Mouse (Mus musculus): ENCODE results near the gene L3mbtl3. TPM values are rescaled to one million over a fixed set of nuclear protein-coding genes. Genes with fewer than 3 reads are reported as not detected.

Gene L3mbtl3
- total RNA-seq, 2 experiments from 2014 or later, result 4.6 to 8.0 TPM

DNA sequence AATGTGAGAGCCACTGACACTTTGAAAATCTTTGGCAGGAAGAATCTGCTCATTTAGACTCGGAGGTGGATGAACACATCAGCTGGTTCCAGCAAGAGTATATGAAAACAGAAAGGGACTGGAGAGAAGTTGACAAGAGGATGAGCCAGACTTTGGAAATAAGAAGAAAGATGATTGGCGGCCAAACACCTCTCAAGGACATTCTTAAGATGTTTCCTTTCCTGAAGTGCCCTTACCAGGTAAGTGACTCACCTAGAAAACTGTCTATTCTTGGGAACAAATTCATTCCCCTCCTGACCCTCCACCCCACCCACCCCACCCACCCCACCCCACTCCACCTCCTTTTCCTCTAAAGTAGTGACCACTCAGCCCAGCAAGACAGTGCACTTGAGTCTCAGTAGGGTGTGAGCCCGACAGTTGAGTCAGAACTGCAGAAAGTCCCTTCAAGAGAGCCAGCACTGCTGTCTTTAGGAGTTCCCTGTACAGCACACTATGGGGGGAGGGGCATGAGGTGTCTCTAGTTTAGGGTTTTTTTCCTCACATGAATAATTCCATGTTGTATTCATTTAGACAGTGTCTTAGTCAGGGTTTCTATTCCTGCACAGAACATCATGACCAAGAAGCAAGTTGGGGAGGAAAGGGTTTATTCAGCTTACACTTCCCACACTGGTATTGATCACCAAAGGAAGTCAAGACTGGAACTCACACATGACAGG, 111.9 kb downstream of the L3mbtl3 start:
- DNase-seq, result no peak
- intact Hi-C loops (cut with DNase I), result no loop called here
- TF ChIP-seq CTCF (IDR thresholded peaks at IDR 0.05), result no peak
- H3K4me3 ChIP-seq, result no peak overlapping the region
- H3K27ac ChIP-seq, result no peak overlapping the region

DNA sequence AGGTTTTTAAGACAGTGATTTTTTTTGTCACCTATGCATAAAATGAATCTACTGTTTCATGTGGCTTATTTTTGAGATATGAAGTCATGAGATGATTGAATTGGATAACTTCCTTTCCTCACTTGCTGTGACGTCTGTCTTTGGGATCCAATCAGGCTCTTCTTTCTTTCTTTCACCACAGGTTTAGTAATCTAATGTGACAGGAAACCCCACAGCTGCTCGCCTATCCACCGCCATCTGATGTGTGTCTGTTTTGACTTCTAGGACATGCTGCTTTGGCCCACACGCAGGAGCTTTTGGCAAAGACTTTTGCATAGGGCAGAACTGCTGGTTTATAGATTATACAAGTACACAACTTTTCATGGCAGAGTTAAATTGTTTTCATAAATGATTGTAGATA, 115.9 kb downstream of the L3mbtl3 start:
- intact Hi-C loops (cut with DNase I), result no loop called here
- TF ChIP-seq CTCF (IDR thresholded peaks at IDR 0.05), result no peak
- DNase-seq, result no peak
- Histone ChIP-seq H3K4me3 (no peak overlapping the region), H3K27ac (no peak overlapping the region)

DNA sequence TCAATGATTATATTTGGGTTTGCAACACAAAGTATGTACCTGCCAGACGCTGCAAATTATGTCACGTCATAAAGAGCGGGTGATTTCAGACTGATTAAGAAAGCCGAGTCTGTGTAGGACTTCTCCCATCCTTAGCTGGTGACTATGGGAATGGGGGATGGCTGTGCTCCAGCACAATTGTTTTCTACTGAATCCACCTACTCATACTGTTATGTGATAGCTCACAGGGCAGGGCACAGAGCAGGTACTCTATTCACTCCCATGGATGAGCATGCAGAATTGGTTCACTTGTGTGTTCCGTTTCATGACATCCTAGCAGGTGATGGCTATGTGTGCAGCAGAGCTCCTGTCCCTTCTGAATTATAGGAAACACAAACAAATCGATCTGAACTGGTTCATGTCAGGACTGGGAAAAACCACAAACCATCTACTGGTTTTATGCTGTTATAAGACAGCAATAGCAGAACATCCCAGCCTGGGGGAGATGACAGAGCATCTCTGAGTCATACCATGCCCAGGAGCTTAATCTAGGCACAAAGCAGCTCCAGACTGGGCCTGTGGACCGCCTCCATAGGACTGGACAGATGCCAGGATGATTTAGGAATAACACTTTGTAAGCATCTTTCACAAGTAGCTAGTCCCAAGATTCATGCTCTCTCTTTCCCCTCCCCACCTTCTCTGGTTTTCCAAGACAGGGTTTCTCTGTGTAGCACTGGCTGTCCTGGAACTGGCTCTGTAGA, 126.2 kb downstream of the L3mbtl3 start:
- intact Hi-C loops (cut with DNase I), result no loop called here
- no peak overlapping the region for H3K4me3 ChIP-seq
- no peak for DNase-seq
- H3K27ac ChIP-seq, result no peak overlapping the region
- no peak for TF ChIP-seq CTCF (IDR thresholded peaks at IDR 0.05)

DNA sequence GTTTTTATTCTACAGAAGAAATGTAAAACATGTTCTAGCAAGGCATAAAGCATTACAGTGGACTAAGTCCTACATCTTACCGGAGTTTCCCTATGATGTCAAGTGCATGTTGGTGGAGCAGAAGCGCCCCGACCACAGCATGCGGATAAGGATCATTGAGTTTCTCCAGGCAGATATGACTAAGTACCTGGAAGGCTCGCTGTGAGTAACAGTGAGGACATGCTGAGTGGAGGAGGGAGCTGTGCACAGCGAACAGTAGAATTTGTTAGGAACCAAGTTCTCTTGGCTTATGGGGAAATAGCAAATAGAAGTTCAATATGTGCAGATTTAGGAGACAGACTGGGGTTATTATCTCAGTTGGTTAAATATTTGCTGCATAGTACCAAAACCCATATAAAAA, 131.3 kb downstream of the L3mbtl3 start:
- Histone ChIP-seq H3K4me3 (no peak overlapping the region), H3K27ac (no peak overlapping the region)
- no peak for DNase-seq
- intact Hi-C loops (cut with DNase I), result no loop called here
- TF ChIP-seq CTCF (IDR thresholded peaks at IDR 0.05), result no peak

DNA sequence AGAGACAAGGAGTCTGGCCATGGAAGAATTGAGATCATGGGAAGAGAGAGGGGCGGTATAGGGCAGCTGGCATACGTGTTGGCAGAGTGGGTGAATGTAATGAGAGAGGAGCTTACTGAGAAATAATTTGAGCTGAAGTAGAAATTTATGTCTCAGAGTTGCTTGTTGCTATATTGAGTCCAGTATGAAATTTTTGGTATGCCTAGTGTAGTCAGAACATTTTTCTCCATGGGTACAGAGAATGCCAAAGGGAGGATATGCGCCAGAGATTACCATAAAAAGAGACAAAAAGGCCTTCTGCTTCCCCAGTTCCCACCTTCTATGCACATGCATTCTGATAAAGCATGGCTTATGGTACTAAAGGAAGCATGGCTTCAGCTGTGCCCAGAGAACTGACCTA, 132.6 kb downstream of the L3mbtl3 start:
- intact Hi-C loops (cut with DNase I), result no loop called here
- Histone ChIP-seq H3K4me3 (no peak overlapping the region), H3K27ac (no peak overlapping the region)
- DNase-seq, result no peak
- TF ChIP-seq CTCF (IDR thresholded peaks at IDR 0.05), result no peak

DNA sequence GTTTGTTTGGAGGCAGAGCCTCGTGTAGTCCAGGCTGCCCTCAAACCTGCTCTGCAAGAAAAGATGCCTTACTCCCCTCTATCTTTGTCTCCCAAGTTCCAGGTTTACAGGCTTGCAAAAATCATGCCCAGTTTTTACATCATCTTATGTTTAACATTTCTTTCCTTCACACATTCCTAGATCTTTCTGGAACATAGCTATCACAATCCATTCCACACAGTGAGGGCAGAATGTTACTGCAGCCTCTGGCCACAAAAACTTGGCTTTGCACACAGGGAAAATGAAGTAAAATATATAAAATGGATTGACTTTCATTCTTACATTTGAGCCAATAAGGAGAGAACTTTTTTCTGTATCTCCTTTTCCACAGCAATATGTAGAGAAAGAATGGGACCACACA, 136.7 kb downstream of the L3mbtl3 start:
- intact Hi-C loops (cut with DNase I), result no loop called here

DNA sequence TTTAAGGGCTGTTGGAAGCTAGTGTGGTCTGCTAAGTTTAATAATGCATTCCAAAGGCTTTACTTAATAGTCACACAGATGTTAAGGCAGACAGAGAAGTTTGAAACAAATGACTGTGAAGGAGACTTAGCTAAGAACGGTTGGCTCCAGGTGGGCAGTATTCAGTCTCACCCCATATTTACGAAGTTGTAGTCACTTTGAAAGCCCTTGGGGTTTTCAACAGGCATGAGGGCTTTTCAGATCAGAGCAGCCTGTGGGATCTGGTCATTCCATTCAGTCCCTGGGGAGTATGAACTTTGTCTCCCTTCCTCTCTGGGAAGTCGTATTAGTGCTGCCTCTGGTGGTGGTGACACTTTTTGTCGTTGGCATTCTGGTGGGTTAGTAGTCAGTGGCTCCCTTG, 137.2 kb downstream of the L3mbtl3 start:
- intact Hi-C loops (cut with DNase I), result no loop called here
- Histone ChIP-seq H3K27ac (no peak overlapping the region), H3K4me3 (no peak overlapping the region)
- no peak for DNase-seq
- no peak for TF ChIP-seq CTCF (IDR thresholded peaks at IDR 0.05)

More for the DNA sequence above, 136.7 kb downstream of the L3mbtl3 start:
- H3K27ac ChIP-seq, result no peak overlapping the region
- TF ChIP-seq CTCF (IDR thresholded peaks at IDR 0.05), result no peak
- DNase-seq, result no peak
- H3K4me3 ChIP-seq, result no peak overlapping the region

DNA sequence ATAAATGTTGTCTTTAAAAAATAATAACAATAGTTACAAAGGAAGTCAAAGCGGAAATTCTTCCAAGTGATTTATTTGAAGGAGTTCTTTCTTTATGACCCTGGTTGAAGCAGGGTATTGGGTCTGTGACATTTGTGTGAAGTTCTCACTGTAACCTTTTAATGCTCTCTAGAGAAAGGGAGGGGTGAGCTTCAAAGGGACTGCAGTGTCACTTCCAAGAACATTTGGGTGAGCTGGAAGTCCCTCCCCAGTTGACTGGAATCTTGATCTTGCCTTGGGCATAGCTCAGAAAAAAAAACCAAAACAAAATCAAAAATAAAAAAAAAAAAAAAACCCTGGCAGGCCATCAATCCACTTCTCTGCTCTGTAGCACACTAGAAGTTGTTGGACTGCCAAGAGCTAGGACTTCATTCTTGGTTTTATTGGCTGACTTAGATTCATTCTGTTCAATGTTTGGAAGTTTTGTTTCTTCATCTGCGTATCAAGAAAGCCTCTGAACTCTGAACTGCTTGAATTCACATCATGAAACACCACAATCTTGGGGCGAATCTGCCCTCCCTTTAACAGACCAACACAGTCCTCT, 143.6 kb downstream of the L3mbtl3 start:
- Histone ChIP-seq H3K27ac (no peak overlapping the region), H3K4me3 (no peak overlapping the region)
- DNase-seq, result no peak
- intact Hi-C loops (cut with DNase I), result no loop called here
- no peak for TF ChIP-seq CTCF (IDR thresholded peaks at IDR 0.05)

DNA sequence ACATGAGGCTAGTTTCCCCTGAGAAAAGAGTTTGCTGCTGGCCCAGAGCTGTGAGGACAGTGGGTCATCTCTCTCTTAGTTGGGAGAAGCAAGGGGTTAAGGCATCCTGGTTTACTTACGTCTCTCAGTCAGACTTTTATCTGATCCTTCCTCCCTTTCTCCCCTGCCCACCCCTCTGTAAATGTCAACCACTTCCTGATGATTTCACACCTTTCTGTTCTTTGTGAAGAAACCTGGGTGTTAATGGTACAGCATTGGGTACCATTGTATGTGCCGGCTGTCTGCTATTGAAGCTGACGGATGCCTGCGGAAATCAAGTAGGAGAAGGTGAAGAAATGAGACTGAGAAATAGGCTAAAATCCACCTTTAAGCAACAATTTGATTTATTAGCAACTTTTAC, 146.3 kb downstream of the L3mbtl3 start, which contains the start of gene Samd3:
Gene Samd3, plus strand, starts transcription at position 220 of the 400 bp plus-strand sequence.
- DNase-seq, result no peak
- no peak for TF ChIP-seq CTCF (IDR thresholded peaks at IDR 0.05)
- H3K27ac ChIP-seq, result no peak within 1 kb of the TSS
- intact Hi-C loops (cut with DNase I), result no loop called here
- no peak within 1 kb of the TSS for H3K4me3 ChIP-seq

DNA sequence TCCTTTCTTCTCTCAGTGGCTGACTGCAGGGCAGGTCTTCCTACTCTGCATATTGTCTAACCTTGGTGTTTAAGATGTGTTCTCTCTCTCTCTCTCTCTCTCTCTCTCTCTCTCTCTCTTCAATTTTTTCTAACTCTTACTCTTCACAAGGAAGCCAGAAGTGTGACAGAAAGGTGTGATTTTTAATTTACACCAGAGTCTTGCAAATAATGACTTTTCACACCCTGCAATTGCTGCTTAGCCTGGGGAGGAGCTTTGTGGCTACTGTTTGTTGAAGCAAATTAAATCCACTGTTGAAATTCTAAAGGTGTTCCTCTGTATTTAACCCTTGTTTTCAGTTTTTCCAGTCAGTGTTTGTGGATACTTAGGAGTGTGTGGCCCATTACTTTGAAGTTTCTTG, 147.6 kb downstream of the L3mbtl3 start:
- TF ChIP-seq CTCF (IDR thresholded peaks at IDR 0.05), result no peak
- no peak overlapping the region for H3K4me3 ChIP-seq
- no peak overlapping the region for H3K27ac ChIP-seq
- intact Hi-C loops (cut with DNase I), result no loop called here
- no peak for DNase-seq

DNA sequence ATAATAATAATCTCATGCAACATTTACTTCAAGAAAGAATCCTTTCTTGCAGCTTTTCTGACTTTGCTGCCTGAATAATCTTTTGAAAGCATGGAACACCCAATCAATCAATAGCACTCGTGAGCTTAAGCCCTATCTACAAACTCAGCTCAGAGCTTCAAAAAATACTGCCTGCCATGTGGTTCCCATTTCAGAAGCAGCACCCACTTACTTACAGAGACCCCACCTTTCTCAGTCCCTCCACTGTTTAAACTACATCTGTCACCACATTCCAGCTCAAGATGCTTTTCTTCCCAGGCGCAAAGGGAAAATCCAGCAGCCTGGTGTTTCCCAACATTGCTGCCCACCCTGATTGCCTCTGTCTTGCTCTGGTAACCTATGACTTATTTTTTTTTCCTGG, 149.0 kb downstream of the L3mbtl3 start:
- no peak overlapping the region for H3K4me3 ChIP-seq
- no peak for DNase-seq
- intact Hi-C loops (cut with DNase I), result no loop called here
- no peak for TF ChIP-seq CTCF (IDR thresholded peaks at IDR 0.05)
- H3K27ac ChIP-seq, result no peak overlapping the region

DNA sequence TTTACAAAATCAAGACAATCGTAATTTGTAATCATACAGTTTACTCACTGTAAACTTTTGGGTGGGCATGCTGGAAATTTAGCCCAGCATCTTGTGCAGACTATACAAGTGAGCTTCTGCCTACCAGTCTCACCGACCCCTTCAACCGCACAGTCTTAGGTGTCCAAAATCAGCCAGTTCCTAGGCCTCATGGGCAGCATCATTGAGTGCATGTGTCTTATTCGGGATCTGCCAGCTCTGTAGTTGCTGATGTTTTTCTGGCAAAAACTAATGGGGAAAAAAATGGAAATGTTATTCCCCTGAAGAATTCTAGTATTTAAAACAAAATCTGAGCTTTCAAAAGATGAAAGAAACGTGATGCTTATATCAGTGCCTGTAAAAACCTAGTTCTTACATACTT, 149.5 kb downstream of the L3mbtl3 start:
- Histone ChIP-seq H3K4me3 (no peak overlapping the region), H3K27ac (no peak overlapping the region)
- intact Hi-C loops (cut with DNase I), result no loop called here
- no peak for TF ChIP-seq CTCF (IDR thresholded peaks at IDR 0.05)
- no peak for DNase-seq

Small RNA genes lying within 50 kb of the gene (microRNA-seq; reads per million reads assigned to microRNA genes)
- gene Gm27754, result not detected

Other genes starting within 250 kb of the L3mbtl3 start
- not detected for gene Samd3, start 146.3 kb downstream of the L3mbtl3 start, total RNA-seq (2021)